Mouse (Mus musculus) common myeloid progenitor, adult 5-6 weeks (primary cell): ENCODE measurements at regions not wholly inside any gene's neighbourhood (a gene's known extent, or its start where the extent isn't known, plus 50 kb on each side); places are given as distances from the start of the nearest gene placed in this dataset.

Experiments used
- ATAC-seq: replicated peaks from 2 replicates; pipeline ENCODE4 v1.8.0; 2016; ENCODE audit warnings: low read depth, mild to moderate bottlenecking, moderate TSS enrichment, inconsistent platforms; ENCODE audit not compliant: poor library complexity, severe bottlenecking

DNA sequence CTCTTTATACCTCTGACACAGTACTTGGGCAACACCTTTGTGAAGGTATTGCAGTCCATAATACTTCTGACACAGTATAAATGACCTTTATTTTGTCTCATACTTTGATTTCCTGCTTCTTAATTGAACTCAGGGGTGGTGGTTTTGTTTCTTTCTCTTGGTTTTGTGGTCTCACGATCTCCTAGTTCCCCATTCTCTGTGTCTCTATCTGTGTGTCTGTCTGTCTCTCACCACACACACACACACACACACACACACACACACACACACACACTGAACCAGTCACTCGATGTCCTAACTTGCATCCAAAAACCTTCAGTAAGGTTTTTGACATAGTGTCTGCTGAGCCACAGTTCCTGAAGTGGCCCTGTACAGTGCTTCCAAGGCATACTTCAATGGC is 166.7 kb upstream of the Thbs1 start:
- peak; percentile 92 for ATAC-seq

GRCm38 (mm10) chr2:117950431-117951336 is 161.0 kb upstream of the Thbs1 start:
- peak; percentile 45; the same call in 1 of the 2 replicates for ATAC-seq

GRCm38 (mm10) chr2:117951337-117951718 is 160.3 kb upstream of the Thbs1 start:
- ATAC-seq = peak; percentile 98

GRCm38 (mm10) chr2:117958737-117959136 is 152.9 kb upstream of the Thbs1 start:
- no peak for ATAC-seq

GRCm38 (mm10) chr2:117959440-117959839 is 152.2 kb upstream of the Thbs1 start:
- ATAC-seq = no peak

DNA sequence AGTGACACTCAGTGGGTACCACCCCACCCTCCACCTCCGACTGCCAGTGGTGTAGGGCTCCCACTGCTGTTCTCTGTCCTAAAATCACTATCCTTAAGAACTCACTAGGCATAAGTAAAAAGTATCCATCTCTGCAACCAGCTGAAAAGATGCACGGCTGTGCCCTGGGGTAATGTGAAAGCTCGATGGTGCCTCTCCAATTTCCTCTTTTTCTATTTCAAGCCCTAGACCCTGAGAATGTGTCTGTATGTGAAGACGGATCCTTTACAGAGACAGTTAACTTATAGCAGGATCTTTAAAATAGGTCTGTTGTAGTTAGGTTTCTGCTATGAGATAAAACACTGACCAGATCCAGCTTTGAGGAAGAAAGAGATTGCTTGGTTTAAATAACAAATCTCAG is 149.1 kb upstream of the Thbs1 start:
- ATAC-seq = peak; percentile 78

DNA sequence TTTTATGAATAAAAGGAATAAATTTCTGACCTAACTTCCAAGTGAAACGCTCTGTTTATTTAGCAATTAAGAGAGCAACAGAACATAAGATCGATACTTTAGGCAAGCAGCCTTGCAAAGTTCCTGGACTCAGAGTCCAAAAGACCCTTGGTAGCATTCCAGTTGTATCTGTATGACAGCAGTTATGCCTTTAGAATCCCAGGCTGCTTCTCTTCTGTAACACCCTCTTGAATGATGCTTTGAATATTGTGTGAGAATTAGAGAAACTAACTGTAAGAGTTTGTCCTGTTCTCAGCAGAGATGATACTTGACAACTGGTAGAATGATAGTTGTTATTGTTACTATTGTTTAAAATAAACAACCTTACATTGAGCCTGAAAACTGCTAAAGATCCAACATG is 148.2 kb upstream of the Thbs1 start:
- no peak for ATAC-seq

- no peak for ATAC-seq
Measured at GRCm38 (mm10) chr2:117965758-117966157, 145.9 kb upstream of the Thbs1 start.

GRCm38 (mm10) chr2:117968731-117969130 is 142.9 kb upstream of the Thbs1 start:
- peak; percentile 85 for ATAC-seq

DNA sequence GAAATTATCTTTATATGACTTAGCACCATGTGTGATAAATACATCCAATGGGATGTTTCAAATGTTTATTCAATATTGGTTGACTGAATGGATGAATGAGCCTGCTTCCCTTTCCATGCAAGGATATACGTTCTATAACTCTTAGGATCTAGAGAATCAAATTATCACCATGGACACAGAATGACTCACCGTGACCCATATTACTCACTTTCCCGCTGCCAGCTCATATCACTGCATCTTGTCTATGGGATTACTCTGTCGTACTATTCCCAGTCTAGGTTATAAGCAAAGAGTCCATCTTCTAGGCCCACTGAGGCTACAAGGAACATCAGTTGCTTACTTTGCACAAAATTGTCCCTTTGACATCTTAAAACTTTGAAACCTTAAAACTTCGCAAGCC is 141.0 kb upstream of the Thbs1 start:
- no peak for ATAC-seq

GRCm38 (mm10) chr2:117977033-117977432 is 134.6 kb upstream of the Thbs1 start:
- ATAC-seq = peak; percentile 98

- ATAC-seq = no peak
Measured at GRCm38 (mm10) chr2:117980856-117981255, 130.8 kb upstream of the Thbs1 start.

DNA sequence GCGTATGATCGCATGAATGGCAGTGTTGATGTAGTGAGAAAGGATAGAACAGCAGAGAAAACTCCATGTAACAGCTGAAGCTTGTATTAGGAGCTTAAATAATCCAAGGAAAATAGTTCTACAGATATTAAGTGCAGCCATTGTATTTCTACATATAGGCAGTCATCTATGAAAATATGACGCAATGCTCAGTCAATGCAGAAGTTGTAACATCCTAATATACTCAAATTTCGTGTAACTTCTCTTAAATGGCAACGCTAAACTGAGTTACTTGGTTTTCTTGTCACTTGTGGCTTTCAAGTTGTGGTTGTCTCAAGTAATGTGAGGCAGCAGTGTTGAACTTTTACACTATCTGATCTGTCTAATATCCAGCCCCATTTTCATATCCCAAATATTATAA is 127.1 kb upstream of the Thbs1 start:
- peak; percentile 31; the same call in 1 of the 2 replicates for ATAC-seq

DNA sequence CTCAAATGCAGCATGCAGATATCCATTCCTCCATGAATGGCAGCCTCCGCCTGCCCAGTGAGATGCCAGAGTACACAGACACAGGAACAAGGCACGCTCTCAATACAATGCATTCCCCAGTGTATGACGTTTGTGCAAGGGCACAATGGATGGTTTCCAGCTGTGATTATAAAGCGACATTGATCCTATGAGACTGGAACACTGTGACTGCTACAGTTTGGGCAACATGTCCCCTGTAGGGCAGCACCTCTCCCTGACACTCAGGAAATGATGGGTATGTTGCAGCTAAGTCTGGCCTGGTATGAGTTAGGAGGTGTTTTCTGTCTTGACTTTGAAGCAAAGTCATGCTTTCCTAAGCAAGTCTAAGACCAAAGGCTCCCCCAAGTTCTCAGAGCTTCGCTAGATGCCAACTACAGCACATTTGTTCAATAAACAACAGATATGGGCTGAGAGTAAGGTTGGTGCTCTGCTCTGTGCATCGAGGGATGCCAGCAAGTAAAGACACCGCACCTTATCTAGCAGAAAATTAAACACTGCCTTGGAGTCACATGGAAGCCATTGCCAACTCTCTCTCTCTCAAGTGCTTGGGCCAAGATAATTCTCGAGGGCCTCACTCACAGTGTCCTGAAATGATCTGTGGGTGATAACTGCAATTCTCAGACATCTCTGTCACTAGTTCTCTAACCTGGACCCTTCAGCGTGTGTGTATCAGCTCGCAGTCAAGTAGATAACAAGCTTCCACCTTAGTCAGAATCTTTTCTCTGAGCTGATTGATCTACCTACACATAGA is 124.1 kb upstream of the Thbs1 start:
- ATAC-seq = no peak

DNA sequence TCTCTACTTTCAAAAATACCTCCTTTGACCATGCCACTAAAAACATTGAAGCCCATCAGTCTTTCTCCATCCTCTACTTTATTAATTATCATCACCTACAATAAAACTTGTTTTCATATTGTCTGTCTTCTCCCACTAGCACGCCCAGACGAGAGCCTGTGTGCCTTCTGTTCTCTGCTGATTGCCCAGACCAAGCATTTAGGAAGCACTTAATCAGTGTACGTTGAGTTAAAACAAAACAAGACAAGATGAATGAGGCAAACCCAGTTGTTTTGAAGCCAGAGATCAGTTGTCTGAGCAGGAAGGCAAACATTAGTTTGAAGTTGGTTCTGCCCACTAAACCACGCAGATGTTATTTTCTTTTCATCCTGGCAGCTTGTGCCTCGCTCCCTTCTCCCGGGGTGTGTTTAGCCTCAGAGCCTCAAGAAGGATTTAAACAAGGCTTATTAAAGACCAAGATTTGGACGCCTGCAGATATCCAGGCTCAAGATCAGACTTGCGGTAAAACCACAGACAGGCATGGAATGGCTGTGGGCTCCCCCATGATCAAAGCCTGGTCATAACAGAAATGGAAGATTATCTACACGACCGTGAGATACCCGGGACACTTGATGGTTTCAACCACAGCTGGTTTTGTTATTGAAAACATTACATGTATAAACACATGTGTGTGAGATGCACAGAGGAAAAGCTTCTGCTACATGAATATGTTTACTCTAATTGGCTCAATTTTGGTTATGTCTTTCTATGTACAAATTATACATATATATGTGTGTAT is 123.1 kb upstream of the Thbs1 start:
- ATAC-seq = no peak

- peak; percentile 82 for ATAC-seq
Measured at GRCm38 (mm10) chr2:117989215-117989614, 122.5 kb upstream of the Thbs1 start.

- peak; percentile 84 for ATAC-seq
Measured at GRCm38 (mm10) chr2:117996130-117997083, 115.3 kb upstream of the Thbs1 start.

DNA sequence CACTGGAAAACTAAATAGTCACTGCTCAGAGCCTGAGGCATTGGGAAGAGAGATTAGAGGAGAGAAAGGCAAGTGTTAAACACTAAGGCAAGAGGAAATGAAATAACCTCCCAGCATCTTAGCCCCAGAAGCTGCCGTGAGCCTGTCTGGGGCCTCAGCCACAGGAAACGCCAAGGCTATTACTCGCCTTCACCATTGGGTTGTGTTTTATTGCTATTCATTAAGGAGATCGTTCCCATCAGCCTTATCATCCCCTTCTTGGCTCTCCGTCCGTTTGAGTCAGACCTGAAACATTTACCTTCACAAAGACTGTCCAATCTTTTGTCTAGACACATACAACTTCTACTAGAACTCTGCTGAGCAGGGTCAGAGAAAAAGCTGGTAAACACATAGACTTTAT is 112.0 kb upstream of the Thbs1 start:
- ATAC-seq = no peak

DNA sequence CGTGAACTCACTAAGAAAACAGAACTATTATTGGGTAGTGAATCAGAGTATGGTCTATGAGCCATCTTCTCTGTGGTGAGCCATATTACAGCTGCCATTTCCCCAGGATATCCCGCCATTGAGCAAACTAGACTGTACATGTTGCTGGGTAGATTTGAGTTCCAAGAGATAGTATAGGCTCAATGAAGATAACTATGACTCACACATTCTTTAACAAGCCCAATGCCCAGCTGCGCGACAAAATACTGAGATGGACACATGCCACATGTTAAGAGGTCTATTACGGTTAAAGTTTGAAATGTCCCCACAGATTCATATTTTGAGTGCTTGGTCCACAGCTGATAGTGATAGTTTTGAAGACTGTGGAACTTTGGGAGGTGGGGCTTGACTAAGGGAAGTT is 107.5 kb upstream of the Thbs1 start:
- no peak for ATAC-seq
